Mouse (Mus musculus): ENCODE data around the gene Tmem44. TPM values are rescaled to one million over a fixed set of nuclear protein-coding genes. Genes with fewer than 3 reads are reported as not detected.

The Tmem44 gene
- polyA plus RNA-seq, 1 experiment from 2014 or later: 24.3 TPM

- Histone ChIP-seq H3K9ac (replicated peaks; ENCODE audit: low read length) (no peak overlapping the region), H3K4me3 (ENCODE audit: low read depth, low read length) (no peak overlapping the region), H3K27me3 (ENCODE audit: control insufficient read depth, insufficient read depth, low read length) (no peaks in the 10 kb centered on the region), H3K4me2 (ENCODE audit: low read depth, low read length) (no peak overlapping the region), H3K9me3 (replicated peaks; ENCODE audit: control insufficient read depth, low read length) (no peaks in the 10 kb centered on the region), H3K4me1 (ENCODE audit: control insufficient read depth, insufficient read depth, low read length) (no peaks in the 10 kb centered on the region), H3K36me3 (replicated peaks; ENCODE audit: control insufficient read depth, insufficient read depth, low read depth, low read length) (peaks cover 15% of the 10 kb centered on the region), H3K27ac (replicated peaks; ENCODE audit: low read depth, low read length) (no peak overlapping the region)
- DNase-seq (ENCODE audit: low spot score) (no peak), ATAC-seq (replicated peaks; ENCODE audit: insufficient number of reproducible peaks, low FRiP score, low TSS enrichment, low read depth) (no peak)
- 87% methylated on average over 6 of the region's 6 CpGs for WGBS
Observed at GRCm38 (mm10) chr16:30565631-30566030, 15.0 kb upstream of the Tmem44 start.

GRCm38 (mm10) chr16:30560601-30561000, 10.0 kb upstream of the Tmem44 start:
- 93% methylated on average over 4 of the region's 4 CpGs for WGBS
- Histone ChIP-seq H3K27me3 (ENCODE audit: control insufficient read depth, insufficient read depth, low read length) (no peaks in the 10 kb centered on the region), H3K4me3 (ENCODE audit: low read depth, low read length) (no peak overlapping the region), H3K27ac (replicated peaks; ENCODE audit: low read depth, low read length) (no peak overlapping the region), H3K9me3 (replicated peaks; ENCODE audit: control insufficient read depth, low read length) (no peaks in the 10 kb centered on the region; the same call in 1 of the 2 replicates), H3K4me2 (ENCODE audit: low read depth, low read length) (no peak overlapping the region), H3K36me3 (replicated peaks; ENCODE audit: control insufficient read depth, insufficient read depth, low read depth, low read length) (peaks cover 10% of the 10 kb centered on the region), H3K4me1 (ENCODE audit: control insufficient read depth, insufficient read depth, low read length) (no peaks in the 10 kb centered on the region), H3K9ac (replicated peaks; ENCODE audit: low read length) (no peak overlapping the region)
- ATAC-seq (replicated peaks; ENCODE audit: insufficient number of reproducible peaks, low FRiP score, low TSS enrichment, low read depth) (no peak), DNase-seq (ENCODE audit: low spot score) (no peak)

DNA sequence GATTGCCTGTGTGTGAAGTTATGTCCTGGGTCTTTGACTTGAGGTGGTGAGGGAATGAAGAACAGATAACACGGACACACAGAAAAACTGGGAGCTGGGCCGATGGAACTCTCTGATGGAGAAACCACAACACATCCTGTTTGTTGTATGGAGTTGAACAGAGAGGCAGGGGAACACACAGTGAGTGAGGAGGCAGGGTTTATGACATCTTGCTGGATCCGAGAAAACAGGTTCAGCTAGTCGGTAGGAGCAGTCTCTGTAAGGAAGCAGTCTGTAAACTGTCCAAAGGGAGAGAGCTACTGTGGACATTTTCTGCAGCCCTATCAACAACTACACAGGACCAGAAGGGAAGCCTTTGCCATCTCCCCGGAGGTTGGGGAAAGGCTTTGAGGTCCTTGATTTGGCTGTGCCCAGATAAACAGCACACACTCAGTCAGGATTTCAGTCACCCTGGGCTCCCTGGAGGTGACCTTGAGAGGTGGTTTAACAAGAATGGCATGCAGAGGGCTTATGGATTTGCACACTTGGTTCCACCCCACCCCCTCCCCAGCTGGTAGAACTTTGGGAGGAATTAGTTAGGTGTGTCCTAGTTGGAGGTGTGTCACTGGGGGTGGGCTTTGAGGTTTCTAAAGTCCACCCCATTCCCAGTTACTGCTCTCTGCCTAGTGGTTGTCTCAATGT, 8.8 kb upstream of the Tmem44 start:
- Histone ChIP-seq H3K9me3 (replicated peaks; ENCODE audit: control insufficient read depth, low read length) (no peaks in the 10 kb centered on the region; the same call in 1 of the 2 replicates), H3K4me1 (ENCODE audit: control insufficient read depth, insufficient read depth, low read length) (no peaks in the 10 kb centered on the region), H3K27me3 (ENCODE audit: control insufficient read depth, insufficient read depth, low read length) (no peaks in the 10 kb centered on the region), H3K9ac (replicated peaks; ENCODE audit: low read length) (no peak overlapping the region), H3K36me3 (replicated peaks; ENCODE audit: control insufficient read depth, insufficient read depth, low read depth, low read length) (peaks cover 10% of the 10 kb centered on the region), H3K4me2 (ENCODE audit: low read depth, low read length) (no peak overlapping the region), H3K4me3 (ENCODE audit: low read depth, low read length) (no peak overlapping the region), H3K27ac (replicated peaks; ENCODE audit: low read depth, low read length) (no peak overlapping the region)
- WGBS: 88% methylated on average over 5 of the region's 5 CpGs
- ATAC-seq (replicated peaks; ENCODE audit: insufficient number of reproducible peaks, low FRiP score, low TSS enrichment, low read depth) (no peak), DNase-seq (ENCODE audit: low spot score) (no peak)

- WGBS: 93% methylated on average over 8 of the region's 8 CpGs
- no peak overlapping the region for H3K27ac ChIP-seq (replicated peaks; ENCODE audit: low read depth, low read length)
- DNase-seq (ENCODE audit: low spot score) (no peak), ATAC-seq (replicated peaks; ENCODE audit: insufficient number of reproducible peaks, low FRiP score, low TSS enrichment, low read depth) (no peak)
- H3K27me3 ChIP-seq (ENCODE audit: control insufficient read depth, insufficient read depth, low read length): no peaks in the 10 kb centered on the region
- H3K9ac ChIP-seq (replicated peaks; ENCODE audit: low read length): no peak overlapping the region
- no peaks in the 10 kb centered on the region; the same call in 1 of the 2 replicates for H3K36me3 ChIP-seq (replicated peaks; ENCODE audit: control insufficient read depth, insufficient read depth, low read depth, low read length)
- H3K4me2 ChIP-seq (ENCODE audit: low read depth, low read length): no peak overlapping the region
- no peak overlapping the region for H3K4me3 ChIP-seq (ENCODE audit: low read depth, low read length)
- no peaks in the 10 kb centered on the region; the same call in 1 of the 2 replicates for H3K9me3 ChIP-seq (replicated peaks; ENCODE audit: control insufficient read depth, low read length)
- no peaks in the 10 kb centered on the region for H3K4me1 ChIP-seq (ENCODE audit: control insufficient read depth, insufficient read depth, low read length)
Observed at GRCm38 (mm10) chr16:30554109-30554508, 3.5 kb upstream of the Tmem44 start.

DNA sequence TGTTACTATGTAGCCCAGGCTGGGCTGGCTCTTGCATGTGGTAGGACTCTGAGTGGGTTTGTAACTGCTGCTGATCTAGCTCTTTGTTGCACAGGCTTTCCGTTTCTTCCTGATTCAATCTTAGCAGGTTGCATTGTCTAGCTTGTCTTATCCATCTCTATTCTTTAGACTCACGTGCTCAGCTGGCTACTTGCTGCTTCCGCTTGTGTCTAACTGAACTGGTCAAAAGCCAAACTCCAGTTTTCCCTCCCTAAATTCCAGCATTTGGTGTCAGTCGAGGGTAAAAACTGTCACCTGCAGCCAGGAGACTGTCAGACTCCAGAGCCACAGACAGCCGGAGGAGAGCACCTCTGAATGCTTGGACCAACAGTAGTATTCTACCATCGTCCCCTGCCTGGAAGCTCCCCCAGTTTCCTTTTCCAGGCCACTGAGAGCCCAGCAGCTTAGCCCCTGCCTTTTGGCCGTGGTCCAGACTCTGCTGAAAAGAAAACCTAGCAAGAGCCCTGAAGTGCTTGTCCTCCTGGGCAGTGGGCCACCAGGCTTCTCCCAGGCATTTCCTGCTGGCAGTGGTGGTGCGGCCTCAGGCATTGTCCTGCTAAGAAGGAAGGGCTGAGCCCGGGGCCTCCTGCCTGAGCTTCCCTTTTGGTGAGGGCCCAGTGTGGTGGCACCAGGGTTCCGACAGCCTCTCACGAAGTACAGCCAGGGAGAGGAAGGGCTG, 2.1 kb upstream of the Tmem44 start:
- no peak for DNase-seq (ENCODE audit: low spot score)
- 45% methylated on average over 11 of the region's 11 CpGs for WGBS
- Histone ChIP-seq H3K27ac (replicated peaks; ENCODE audit: low read depth, low read length) (no peak overlapping the region), H3K9ac (replicated peaks; ENCODE audit: low read length) (no peak overlapping the region), H3K36me3 (replicated peaks; ENCODE audit: control insufficient read depth, insufficient read depth, low read depth, low read length) (no peaks in the 10 kb centered on the region), H3K4me2 (ENCODE audit: low read depth, low read length) (no peak overlapping the region), H3K9me3 (replicated peaks; ENCODE audit: control insufficient read depth, low read length) (no peaks in the 10 kb centered on the region; the same call in 1 of the 2 replicates), H3K4me1 (ENCODE audit: control insufficient read depth, insufficient read depth, low read length) (no peaks in the 10 kb centered on the region), H3K4me3 (ENCODE audit: low read depth, low read length) (no peak overlapping the region), H3K27me3 (ENCODE audit: control insufficient read depth, insufficient read depth, low read length) (no peaks in the 10 kb centered on the region)
- ATAC-seq (replicated peaks; ENCODE audit: insufficient number of reproducible peaks, low FRiP score, low TSS enrichment, low read depth): no peak

- Histone ChIP-seq H3K4me3 (ENCODE audit: low read depth, low read length) (peak overlapping the region; percentile 57), H3K9ac (replicated peaks; ENCODE audit: low read length) (peak overlapping the region; percentile 92), H3K4me2 (ENCODE audit: low read depth, low read length) (peak overlapping the region; percentile 74), H3K36me3 (replicated peaks; ENCODE audit: control insufficient read depth, insufficient read depth, low read depth, low read length) (peaks cover 4% of the 10 kb centered on the region; the same call in 1 of the 2 replicates), H3K9me3 (replicated peaks; ENCODE audit: control insufficient read depth, low read length) (no peaks in the 10 kb centered on the region), H3K27me3 (ENCODE audit: control insufficient read depth, insufficient read depth, low read length) (no peaks in the 10 kb centered on the region), H3K4me1 (ENCODE audit: control insufficient read depth, insufficient read depth, low read length) (no peaks in the 10 kb centered on the region), H3K27ac (replicated peaks; ENCODE audit: low read depth, low read length) (no peak overlapping the region)
- peak; percentile 89 for ATAC-seq (replicated peaks; ENCODE audit: insufficient number of reproducible peaks, low FRiP score, low TSS enrichment, low read depth)
- WGBS: under 1% methylated on average over 63 of the region's 63 CpGs
- peak; percentile 87 for DNase-seq (ENCODE audit: low spot score)
Observed at GRCm38 (mm10) chr16:30549966-30550747, 485 bp downstream of the Tmem44 start.

DNA sequence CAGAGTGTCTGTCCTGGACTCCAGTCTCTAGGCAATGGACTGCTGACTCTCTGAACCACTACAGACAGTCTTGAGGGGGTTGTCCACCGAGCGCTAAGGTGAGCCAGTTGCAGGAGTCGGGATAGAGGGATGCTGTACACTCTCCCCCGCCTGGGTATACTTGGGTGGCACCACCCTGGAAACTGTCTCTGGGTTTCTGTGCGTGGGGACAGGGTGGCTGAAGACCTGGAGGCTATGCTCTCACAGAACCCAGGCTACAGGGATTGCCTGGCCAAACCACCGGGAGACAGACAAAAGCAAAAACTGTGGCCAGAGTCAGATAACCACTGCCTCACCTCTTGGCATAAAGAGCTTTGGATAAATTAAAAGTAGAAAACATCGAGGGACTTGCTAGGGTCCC, 1.1 kb downstream of the Tmem44 start:
- Histone ChIP-seq H3K9me3 (replicated peaks; ENCODE audit: control insufficient read depth, low read length) (no peaks in the 10 kb centered on the region), H3K36me3 (replicated peaks; ENCODE audit: control insufficient read depth, insufficient read depth, low read depth, low read length) (peaks cover 4% of the 10 kb centered on the region; the same call in 1 of the 2 replicates), H3K27me3 (ENCODE audit: control insufficient read depth, insufficient read depth, low read length) (no peaks in the 10 kb centered on the region), H3K4me2 (ENCODE audit: low read depth, low read length) (peak overlapping the region; percentile 74), H3K27ac (replicated peaks; ENCODE audit: low read depth, low read length) (no peak overlapping the region), H3K4me3 (ENCODE audit: low read depth, low read length) (peak overlapping the region; percentile 57), H3K9ac (replicated peaks; ENCODE audit: low read length) (peak overlapping the region; percentile 92; the same call in 1 of the 2 replicates), H3K4me1 (ENCODE audit: control insufficient read depth, insufficient read depth, low read length) (no peaks in the 10 kb centered on the region)
- DNase-seq (ENCODE audit: low spot score): no peak
- 81% methylated on average over 7 of the region's 7 CpGs for WGBS
- ATAC-seq (replicated peaks; ENCODE audit: insufficient number of reproducible peaks, low FRiP score, low TSS enrichment, low read depth): no peak
